In the genomic region with DNA sequence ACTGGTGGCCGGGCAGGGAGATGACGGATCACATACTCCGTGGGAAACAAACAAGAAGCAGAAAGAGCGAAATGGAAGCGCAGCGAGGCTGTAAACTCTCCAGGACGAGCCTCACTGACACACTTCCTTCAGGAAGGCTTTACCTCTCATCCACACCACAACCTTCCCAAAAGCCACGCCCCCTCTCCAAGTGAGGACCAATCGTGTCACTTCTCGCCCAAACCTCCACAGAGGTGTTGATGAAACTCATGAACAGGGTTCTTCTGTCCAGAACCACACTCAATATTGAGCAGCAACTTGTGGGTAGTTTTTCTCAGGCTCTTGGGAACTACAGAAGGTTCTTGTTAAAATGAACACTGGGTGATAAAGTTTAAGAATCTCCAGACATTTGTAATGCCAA, we compare ENCODE assay signal across 23 mouse cellular contexts.
A peak's percentile ranks its signal among the peaks of the same experiment; 100 is the strongest.
DNase-seq lines count a peak whose midpoint lies in the region; ATAC-seq and TF ChIP-seq lines count a peak whose summit lies in the region.
"Had no signal": no experiment of that assay in that cellular context is flagged by ENCODE, and none has a peak within 500 bp of the region (broad histone marks: within the 10 kb centered on the region; RNA-seq: fewer than 3 reads in every experiment).

No protein-coding gene starts in this region.

- peak overlapping the region; percentile 28 for H3K4me2 ChIP-seq in kidney, postnatal 0 days (ENCODE audit: low read length)
- H3K4me2 ChIP-seq in intestine, embryonic 15.5 days (replicated peaks), result peak overlapping the region; percentile 21; the same call in 1 of the 2 replicates
- H3K4me2 ChIP-seq in stomach, embryonic 16.5 days (ENCODE audit: low read depth, low read length), result peak overlapping the region; percentile 3; the same call in 1 of the 2 replicates
- H3K4me2 ChIP-seq: hindbrain, embryonic 12.5 days; liver, embryonic 13.5 days; midbrain, embryonic 12.5 days; neural tube, embryonic 15.5 days had no signal

- peak; percentile 80 for DNase-seq in heart, adult 11 months
- DNase-seq in heart, postnatal 25 days (ENCODE audit: low spot score), result no peak
- no peak for DNase-seq in kidney, postnatal 0 days (ENCODE audit: low spot score)
- DNase-seq in kidney, postnatal 36 days, result no peak
- no peak for DNase-seq in left cerebral cortex, adult 8-10 months (ENCODE audit: low spot score in 2 of 2)
- DNase-seq: adrenal gland, postnatal 25 days; cerebellum, adult 9-10 months; forebrain, postnatal 0 days; gastrocnemius, postnatal 14 days; heart, adult 2 months; kidney, adult 9 months; liver, embryonic 13.5 days; lung, adult 2 months; right cerebral cortex, adult 18-20 months; right cerebral cortex, postnatal 4 days; thymus, adult 18-20 months; thymus, postnatal 4 days had no signal

- H3K36me3 ChIP-seq in kidney, postnatal 0 days (ENCODE audit: insufficient read depth, low read length), result no peaks in the 10 kb centered on the region
- no peaks in the 10 kb centered on the region for H3K36me3 ChIP-seq in intestine, embryonic 15.5 days
- H3K36me3 ChIP-seq in stomach, embryonic 16.5 days (ENCODE audit: control insufficient read depth, insufficient read depth, low read length), result no peaks in the 10 kb centered on the region
- H3K36me3 ChIP-seq: hindbrain, embryonic 12.5 days; liver, embryonic 13.5 days; midbrain, embryonic 12.5 days; neural tube, embryonic 15.5 days had no signal

- no peak overlapping the region for H3K27ac ChIP-seq in kidney, postnatal 0 days
- H3K27ac ChIP-seq in intestine, embryonic 15.5 days, result no peak overlapping the region
- H3K27ac ChIP-seq in stomach, embryonic 16.5 days (ENCODE audit: low read length), result no peak overlapping the region
- H3K27ac ChIP-seq: heart, adult 2 months; hindbrain, embryonic 12.5 days; liver, embryonic 13.5 days; midbrain, embryonic 12.5 days; neural tube, embryonic 15.5 days had no signal

- 36% methylated on average over 10 of the region's 10 CpGs for WGBS in kidney, postnatal 0 days
- 28% methylated on average over 10 of the region's 10 CpGs for WGBS in intestine, embryonic 15.5 days
- 31% methylated on average over 10 of the region's 10 CpGs for WGBS in stomach, embryonic 16.5 days

- H3K4me3 ChIP-seq in kidney, postnatal 0 days (replicated peaks; ENCODE audit: low read depth, low read length), result no peak overlapping the region
- H3K4me3 ChIP-seq in intestine, embryonic 15.5 days (replicated peaks), result no peak overlapping the region
- no peak overlapping the region for H3K4me3 ChIP-seq in stomach, embryonic 16.5 days (replicated peaks; ENCODE audit: low read length)
- H3K4me3 ChIP-seq: heart, adult 2 months; hindbrain, embryonic 12.5 days; liver, embryonic 13.5 days; midbrain, embryonic 12.5 days; neural tube, embryonic 15.5 days had no signal

- H3K4me1 ChIP-seq in kidney, postnatal 0 days (replicated peaks; ENCODE audit: insufficient read depth, low read length), result no peaks in the 10 kb centered on the region
- no peaks in the 10 kb centered on the region for H3K4me1 ChIP-seq in intestine, embryonic 15.5 days (replicated peaks)
- no peaks in the 10 kb centered on the region for H3K4me1 ChIP-seq in stomach, embryonic 16.5 days (ENCODE audit: control insufficient read depth, insufficient read depth, low read length)
- H3K4me1 ChIP-seq: hindbrain, embryonic 12.5 days; liver, embryonic 13.5 days; midbrain, embryonic 12.5 days; neural tube, embryonic 15.5 days had no signal

- no peaks in the 10 kb centered on the region for H3K27me3 ChIP-seq in kidney, postnatal 0 days (ENCODE audit: insufficient read depth, low read length)
- H3K27me3 ChIP-seq in intestine, embryonic 15.5 days (replicated peaks), result no peaks in the 10 kb centered on the region
- no peaks in the 10 kb centered on the region for H3K27me3 ChIP-seq in stomach, embryonic 16.5 days (ENCODE audit: control insufficient read depth, insufficient read depth, low read length)
- H3K27me3 ChIP-seq: hindbrain, embryonic 12.5 days; liver, embryonic 13.5 days; midbrain, embryonic 12.5 days; neural tube, embryonic 15.5 days had no signal

- no peak for TF ChIP-seq CTCF in kidney, postnatal 0 days (IDR thresholded peaks at IDR 0.05; ENCODE audit: low read depth)

- intact Hi-C loops in heart, postnatal 25 days (cut with DNase I), result no loop called here

- no peaks in the 10 kb centered on the region for H3K9me3 ChIP-seq in kidney, postnatal 0 days (replicated peaks; ENCODE audit: low read length)
- no peaks in the 10 kb centered on the region for H3K9me3 ChIP-seq in intestine, embryonic 15.5 days
- H3K9me3 ChIP-seq in stomach, embryonic 16.5 days (replicated peaks; ENCODE audit: control insufficient read depth, low read length), result 0 out of 2 replicates have a peak, but pooled peaks cover 1% of the 10 kb centered on the region
- H3K9me3 ChIP-seq: midbrain, embryonic 12.5 days; neural tube, embryonic 15.5 days had no signal

- H3K9ac ChIP-seq in kidney, postnatal 0 days (ENCODE audit: low read depth, low read length), result no peak overlapping the region
- no peak overlapping the region for H3K9ac ChIP-seq in intestine, embryonic 15.5 days
- no peak overlapping the region for H3K9ac ChIP-seq in stomach, embryonic 16.5 days (ENCODE audit: low read length)
- H3K9ac ChIP-seq: forebrain, postnatal 0 days; hindbrain, embryonic 12.5 days; liver, embryonic 13.5 days; midbrain, embryonic 12.5 days; neural tube, embryonic 15.5 days had no signal

- no peak for ATAC-seq in kidney, postnatal 0 days (replicated peaks; ENCODE audit: low FRiP score, low read depth)
- ATAC-seq in intestine, embryonic 15.5 days, result no peak
- ATAC-seq in stomach, embryonic 16.5 days (ENCODE audit: insufficient read depth, low FRiP score), result no peak
- ATAC-seq: CD4-positive, CD25-positive, alpha-beta regulatory T cell, adult 4 months; forebrain, postnatal 0 days had no signal
